ENCODE assay signal across 8 mouse cellular contexts in genomic region chr5:52470551-52470950, GRCm38 (mm10). TPM values are rescaled to one million over a fixed set of nuclear protein-coding genes. Genes with fewer than 3 reads are reported as not detected.
A peak's percentile ranks its signal among the peaks of the same experiment; 100 is the strongest.
DNase-seq lines count a peak whose midpoint lies in the region; ATAC-seq and TF ChIP-seq lines count a peak whose summit lies in the region.

No protein-coding gene starts in this region.

- peak overlapping the region; percentile 55 for H3K4me2 ChIP-seq in liver, embryonic 14.5 days (ENCODE audit: low read depth)

- H3K4me1 ChIP-seq in testis, adult 2 months (ENCODE audit: control insufficient read depth, insufficient read depth, low read length) = peaks cover 3% of the 10 kb centered on the region; the same call in 1 of the 2 replicates
- H3K4me1 ChIP-seq in liver, embryonic 14.5 days (replicated peaks; ENCODE audit: control insufficient read depth in 2 of 2, insufficient read depth in 2 of 2, low read length in 1 of 2) = 0 out of 4 replicates have a peak, but pooled peaks cover 0 to 2% of the 10 kb centered on the region in 2 experiments

- 43% methylated on average over 5 of the region's 5 CpGs for WGBS in liver, embryonic 14.5 days (ENCODE audit: insufficient replicate concordance)

- no peak for ATAC-seq in liver, embryonic 14.5 days (ENCODE audit: insufficient read depth)
- ATAC-seq in megakaryocyte progenitor cell, adult 5-6 weeks (replicated peaks; ENCODE audit: poor library complexity) = no peak

- H3K9me3 ChIP-seq in liver, embryonic 14.5 days (ENCODE audit: control insufficient read depth, low read length) = no peaks in the 10 kb centered on the region

- no peaks in the 10 kb centered on the region for H3K36me3 ChIP-seq in testis, adult 2 months (ENCODE audit: control insufficient read depth, insufficient read depth, low read length)
- H3K36me3 ChIP-seq in liver, embryonic 14.5 days (replicated peaks; ENCODE audit: control insufficient read depth, insufficient read depth, low read depth) = no peaks in the 10 kb centered on the region

- no peak for TF ChIP-seq EP300 in liver, embryonic 14.5 days (IDR thresholded peaks at IDR 0.05; ENCODE audit: low read depth)

- no peak for TF ChIP-seq CTCF in testis, adult 2 months (IDR thresholded peaks at IDR 0.05; ENCODE audit: control insufficient read depth, insufficient read depth, insufficient replicate concordance, low read depth, low read length)
- no peak for TF ChIP-seq CTCF in liver, embryonic 14.5 days (IDR thresholded peaks at IDR 0.05; ENCODE audit: low read depth)

- H3K27me3 ChIP-seq in testis, adult 2 months (ENCODE audit: control insufficient read depth, insufficient read depth, low read length) = no peaks in the 10 kb centered on the region
- H3K27me3 ChIP-seq in liver, embryonic 14.5 days (ENCODE audit: control insufficient read depth, insufficient read depth, low read length) = peaks cover 8% of the 10 kb centered on the region

- peak; percentile 89 for DNase-seq in heart, adult 11 months
- no peak for DNase-seq in heart, postnatal 36 days
- DNase-seq in testis, postnatal 14 days (ENCODE audit: low spot score) = no peak
- no peak for DNase-seq in liver, embryonic 14.5 days (ENCODE audit: low read depth in 3 of 3, low spot score in 3 of 3)
- no peak for DNase-seq in adrenal gland, adult 8-10 months
- no peak for DNase-seq in thymus, postnatal 36 days

- H3K27ac ChIP-seq in testis, adult 2 months (ENCODE audit: control insufficient read depth, insufficient read depth, low read depth, low read length) = no peak overlapping the region
- no peak overlapping the region for H3K27ac ChIP-seq in liver, embryonic 14.5 days

- TF ChIP-seq POLR2A in testis, adult 2 months (IDR thresholded peaks at IDR 0.05; ENCODE audit: control insufficient read depth, low read depth, low read length) = no peak

- H3K9ac ChIP-seq in liver, embryonic 14.5 days (replicated peaks) = no peak overlapping the region

- H3K4me3 ChIP-seq in testis, adult 2 months (ENCODE audit: control insufficient read depth, low read depth, low read length) = peak overlapping the region; percentile 77; the same call in 1 of the 2 replicates
- 0 out of 4 replicates have a peak overlapping the region, but pooled peaks of 1 of the 2 experiments have one; percentile 48 for H3K4me3 ChIP-seq in liver, embryonic 14.5 days (ENCODE audit: insufficient read depth in 1 of 2, low read depth in 2 of 2, low read length in 2 of 2)

- intact Hi-C loops in heart, postnatal 36 days (cut with DNase I) = loop anchor here (10.0 kb wide), 1 partner anchor 364 kb away; the partner anchor contains the start of gene Anapc4

RNA-seq across cellular contexts. Expression of gene Ccdc149, which starts 0.8 kb away (rescaled TPM):
- 1 to 10 TPM; 6.5 to 7.4 TPM for total RNA-seq in heart, postnatal 36 days (2021)
- 0.45 and 0.52 TPM in 2 replicates for polyA plus RNA-seq in testis, adult 2 months (2012; rRNA removed)
- polyA plus RNA-seq in liver, embryonic 14.5 days (2012; rRNA removed) = 0.31 and 0.33 TPM in 2 replicates
- polyA plus RNA-seq in liver, embryonic 14.5 days (2014; fragmentation: Nextera tagmentation; extraction: Ambion mirVana) = 0.47 and 0.76 TPM in 2 replicates
- total RNA-seq in adrenal gland, adult 8-10 months (2022) = 10 to 100 TPM in 3 of 4 experiments, 1 to 10 TPM in 1; 8.9 to 16.8 (median 13.3) TPM
- 1.9 and 2.9 TPM in 2 replicates for total RNA-seq in megakaryocyte progenitor cell, adult 5-6 weeks (2015)
- 3.1 and 3.7 TPM in 2 replicates for total RNA-seq in megakaryocyte progenitor cell, adult 5-6 weeks (2017)
